Mouse (Mus musculus): Measurements from ENCODE around the gene Piezo1.

- TF ChIP-seq CTCF (IDR thresholded peaks at IDR 0.05; ENCODE audit: low read depth) (no peak), EP300 (IDR thresholded peaks at IDR 0.05; ENCODE audit: low read depth) (no peak)
These were observed 22.0 kb downstream of the Piezo1 start for GRCm38 (mm10) chr8:122529159-122529558.

All from liver, postnatal 0 days (tissue).